Mouse (Mus musculus): ENCODE measurements around the gene Errfi1. TPM values are rescaled to one million over a fixed set of nuclear protein-coding genes. Genes with fewer than 3 reads are reported as not detected.
A peak's percentile ranks its signal among the peaks of the same experiment; 100 is the strongest.

Errfi1 gene
- polyA plus RNA-seq, 1 experiment from 2014 or later = 10.7 TPM

- no peak for ATAC-seq (replicated peaks; ENCODE audit: insufficient number of reproducible peaks, insufficient read depth, low FRiP score, low read depth)
- Histone ChIP-seq H3K36me3 (no peaks in the 10 kb centered on the region), H3K9ac (no peak overlapping the region), H3K4me2 (no peak overlapping the region), H3K4me3 (no peak overlapping the region), H3K9me3 (replicated peaks) (peaks cover 8% of the 10 kb centered on the region; the same call in 1 of the 2 replicates), H3K27ac (no peak overlapping the region), H3K27me3 (no peaks in the 10 kb centered on the region), H3K4me1 (replicated peaks) (no peaks in the 10 kb centered on the region)
- 82% methylated on average over 5 of the region's 5 CpGs for WGBS
Observed at GRCm38 (mm10) chr4:150882632-150883031, 28.9 kb downstream of the Errfi1 start.

- Histone ChIP-seq H3K4me3 (no peak overlapping the region), H3K27me3 (no peaks in the 10 kb centered on the region; the same call in 1 of the 2 replicates), H3K9ac (no peak overlapping the region), H3K27ac (no peak overlapping the region), H3K36me3 (no peaks in the 10 kb centered on the region), H3K9me3 (replicated peaks) (no peaks in the 10 kb centered on the region), H3K4me1 (replicated peaks) (peaks cover 5% of the 10 kb centered on the region; the same call in 1 of the 2 replicates), H3K4me2 (no peak overlapping the region)
- WGBS = 72% methylated on average over 5 of the region's 5 CpGs
- ATAC-seq (replicated peaks; ENCODE audit: insufficient number of reproducible peaks, insufficient read depth, low FRiP score, low read depth) = no peak
Observed at GRCm38 (mm10) chr4:150887903-150888302, 34.2 kb downstream of the Errfi1 start.

GRCm38 (mm10) chr4:150888492-150888891, 34.8 kb downstream of the Errfi1 start:
- no peak overlapping the region for H3K9ac ChIP-seq
- H3K27me3 ChIP-seq = no peaks in the 10 kb centered on the region; the same call in 1 of the 2 replicates
- H3K36me3 ChIP-seq = no peaks in the 10 kb centered on the region
- ATAC-seq (replicated peaks; ENCODE audit: insufficient number of reproducible peaks, insufficient read depth, low FRiP score, low read depth) = no peak
- WGBS = 73% methylated on average over 4 of the region's 4 CpGs
- no peak overlapping the region for H3K27ac ChIP-seq
- H3K4me1 ChIP-seq (replicated peaks) = peaks cover 5% of the 10 kb centered on the region; the same call in 1 of the 2 replicates
- no peak overlapping the region for H3K4me2 ChIP-seq
- no peaks in the 10 kb centered on the region for H3K9me3 ChIP-seq (replicated peaks)
- no peak overlapping the region for H3K4me3 ChIP-seq

GRCm38 (mm10) chr4:150889273-150889954, 35.7 kb downstream of the Errfi1 start:
- Histone ChIP-seq H3K4me1 (replicated peaks) (peaks cover 5% of the 10 kb centered on the region; the same call in 1 of the 2 replicates), H3K9ac (no peak overlapping the region), H3K27me3 (no peaks in the 10 kb centered on the region; the same call in 1 of the 2 replicates), H3K4me2 (peak overlapping the region; percentile 38; the same call in 1 of the 2 replicates), H3K36me3 (no peaks in the 10 kb centered on the region), H3K4me3 (no peak overlapping the region), H3K27ac (no peak overlapping the region; the same call in 1 of the 2 replicates), H3K9me3 (replicated peaks) (no peaks in the 10 kb centered on the region)
- ATAC-seq (replicated peaks; ENCODE audit: insufficient number of reproducible peaks, insufficient read depth, low FRiP score, low read depth) = no peak
- 39% methylated on average over 20 of the region's 20 CpGs for WGBS

- Histone ChIP-seq H3K9ac (no peak overlapping the region), H3K4me1 (replicated peaks) (peaks cover 5% of the 10 kb centered on the region; the same call in 1 of the 2 replicates), H3K27ac (no peak overlapping the region; the same call in 1 of the 2 replicates), H3K27me3 (no peaks in the 10 kb centered on the region; the same call in 1 of the 2 replicates), H3K4me2 (peak overlapping the region; percentile 38; the same call in 1 of the 2 replicates), H3K4me3 (no peak overlapping the region), H3K9me3 (replicated peaks) (no peaks in the 10 kb centered on the region), H3K36me3 (no peaks in the 10 kb centered on the region)
- WGBS = 49% methylated on average over 13 of the region's 13 CpGs
- ATAC-seq (replicated peaks; ENCODE audit: insufficient number of reproducible peaks, insufficient read depth, low FRiP score, low read depth) = no peak
Observed at GRCm38 (mm10) chr4:150889955-150890315, 36.2 kb downstream of the Errfi1 start.

GRCm38 (mm10) chr4:150891308-150891707, 37.6 kb downstream of the Errfi1 start:
- H3K9ac ChIP-seq = no peak overlapping the region
- 60% methylated on average over 5 of the region's 5 CpGs for WGBS
- ATAC-seq (replicated peaks; ENCODE audit: insufficient number of reproducible peaks, insufficient read depth, low FRiP score, low read depth) = no peak
- H3K4me3 ChIP-seq = no peak overlapping the region
- peaks cover 5% of the 10 kb centered on the region; the same call in 1 of the 2 replicates for H3K4me1 ChIP-seq (replicated peaks)
- no peaks in the 10 kb centered on the region for H3K36me3 ChIP-seq
- no peak overlapping the region for H3K27ac ChIP-seq
- H3K27me3 ChIP-seq = no peaks in the 10 kb centered on the region; the same call in 1 of the 2 replicates
- H3K9me3 ChIP-seq (replicated peaks) = no peaks in the 10 kb centered on the region
- no peak overlapping the region for H3K4me2 ChIP-seq

GRCm38 (mm10) chr4:150894718-150895501, 41.2 kb downstream of the Errfi1 start:
- no peak overlapping the region for H3K27ac ChIP-seq
- H3K4me3 ChIP-seq = no peak overlapping the region
- H3K36me3 ChIP-seq = peaks cover 23% of the 10 kb centered on the region
- no peaks in the 10 kb centered on the region for H3K4me1 ChIP-seq (replicated peaks)
- no peaks in the 10 kb centered on the region; the same call in 1 of the 2 replicates for H3K27me3 ChIP-seq
- no peak overlapping the region for H3K9ac ChIP-seq
- WGBS = 54% methylated on average over 8 of the region's 8 CpGs
- H3K9me3 ChIP-seq (replicated peaks) = no peaks in the 10 kb centered on the region
- H3K4me2 ChIP-seq = no peak overlapping the region
- no peak for ATAC-seq (replicated peaks; ENCODE audit: insufficient number of reproducible peaks, insufficient read depth, low FRiP score, low read depth)

GRCm38 (mm10) chr4:150896896-150897624, 43.3 kb downstream of the Errfi1 start:
- Histone ChIP-seq H3K4me3 (no peak overlapping the region), H3K4me2 (no peak overlapping the region), H3K9ac (no peak overlapping the region), H3K27me3 (no peaks in the 10 kb centered on the region), H3K4me1 (replicated peaks) (no peaks in the 10 kb centered on the region), H3K9me3 (replicated peaks) (no peaks in the 10 kb centered on the region), H3K27ac (no peak overlapping the region; the same call in 1 of the 2 replicates), H3K36me3 (peaks cover 36% of the 10 kb centered on the region)
- 89% methylated on average over 26 of the region's 26 CpGs for WGBS
- ATAC-seq (replicated peaks; ENCODE audit: insufficient number of reproducible peaks, insufficient read depth, low FRiP score, low read depth) = no peak

GRCm38 (mm10) chr4:150898716-150899365, 45.1 kb downstream of the Errfi1 start:
- 56% methylated on average over 13 of the region's 13 CpGs for WGBS
- Histone ChIP-seq H3K27me3 (no peaks in the 10 kb centered on the region), H3K9me3 (replicated peaks) (no peaks in the 10 kb centered on the region), H3K4me3 (no peak overlapping the region), H3K9ac (no peak overlapping the region), H3K27ac (no peak overlapping the region), H3K4me1 (replicated peaks) (no peaks in the 10 kb centered on the region), H3K4me2 (no peak overlapping the region), H3K36me3 (peaks cover 54% of the 10 kb centered on the region)
- no peak for ATAC-seq (replicated peaks; ENCODE audit: insufficient number of reproducible peaks, insufficient read depth, low FRiP score, low read depth)

- Histone ChIP-seq H3K9ac (no peak overlapping the region), H3K27me3 (no peaks in the 10 kb centered on the region), H3K4me2 (no peak overlapping the region), H3K9me3 (replicated peaks) (no peaks in the 10 kb centered on the region), H3K4me3 (no peak overlapping the region), H3K4me1 (replicated peaks) (no peaks in the 10 kb centered on the region), H3K36me3 (peaks cover 64% of the 10 kb centered on the region), H3K27ac (no peak overlapping the region)
- ATAC-seq (replicated peaks; ENCODE audit: insufficient number of reproducible peaks, insufficient read depth, low FRiP score, low read depth) = no peak
- WGBS = 89% methylated on average over 13 of the region's 13 CpGs
Observed at GRCm38 (mm10) chr4:150900486-150900885, 46.8 kb downstream of the Errfi1 start.
